Mouse (Mus musculus) cerebellum, postnatal 25 days (tissue): ENCODE results near the gene Pcbp4.
A peak's percentile ranks its signal among the peaks of the same experiment; 100 is the strongest.

Experiments
- DNase-seq, 2 experiments: peaks; one replicate each; pipeline ENCODE4 v3.0.0; 2021; ENCODE audit warnings: mixed read lengths in 2 of 2

Gene Pcbp4

GRCm38 (mm10) chr9:106465571-106466200 lies 12.6 kb downstream of the Pcbp4 start, which contains the start of gene Gpr62:
Gene Gpr62, minus strand, starts transcription at chr9:106465938.
- peak; percentile 86 to 90 for DNase-seq

GRCm38 (mm10) chr9:106466721-106467120 lies 13.6 kb downstream of the Pcbp4 start:
- DNase-seq = peak in 1 of 2 experiments; percentile 15

- DNase-seq = peak; percentile 27 to 30
These were observed 14.7 kb downstream of the Pcbp4 start for GRCm38 (mm10) chr9:106467746-106468145.

- peak in 1 of 2 experiments; percentile 29 for DNase-seq
These were observed 16.2 kb downstream of the Pcbp4 start for GRCm38 (mm10) chr9:106469317-106469716.

GRCm38 (mm10) chr9:106469776-106470175 lies 16.7 kb downstream of the Pcbp4 start:
- DNase-seq = peak in 1 of 2 experiments; percentile 14

GRCm38 (mm10) chr9:106470991-106471750 lies 18.1 kb downstream of the Pcbp4 start:
- DNase-seq = peak; percentile 9 to 14

- peak in 1 of 2 experiments; percentile 59 for DNase-seq
These were observed 18.8 kb downstream of the Pcbp4 start for GRCm38 (mm10) chr9:106471892-106472291.

- DNase-seq = peak; percentile 23 to 27
These were observed 19.2 kb downstream of the Pcbp4 start for GRCm38 (mm10) chr9:106472321-106472720.

- peak; percentile 21 to 33 for DNase-seq
These were observed 20.1 kb downstream of the Pcbp4 start for GRCm38 (mm10) chr9:106473081-106473752.

GRCm38 (mm10) chr9:106473753-106474105 lies 20.6 kb downstream of the Pcbp4 start:
- DNase-seq = peak in 1 of 2 experiments; percentile 37

- peak; percentile 80 to 89 for DNase-seq
These were observed 21.4 kb downstream of the Pcbp4 start for GRCm38 (mm10) chr9:106474456-106474855.

- DNase-seq = peak; percentile 16 to 50
These were observed 22.0 kb downstream of the Pcbp4 start for GRCm38 (mm10) chr9:106475046-106475445.

- peak in 1 of 2 experiments; percentile 35 for DNase-seq
These were observed 22.5 kb downstream of the Pcbp4 start, which contains the start of gene Rrp9 for GRCm38 (mm10) chr9:106475663-106476001. Gene Rrp9, plus strand, starts transcription at chr9:106475963.

- DNase-seq = no peak
These were observed 23.2 kb downstream of the Pcbp4 start for GRCm38 (mm10) chr9:106476002-106476923.

GRCm38 (mm10) chr9:106476924-106477484 lies 23.9 kb downstream of the Pcbp4 start, which contains the start of gene Parp3:
Gene Parp3, minus strand, starts transcription at chr9:106476949.
- peak; percentile 98 to 99 for DNase-seq

GRCm38 (mm10) chr9:106477649-106478048 lies 24.6 kb downstream of the Pcbp4 start:
- peak in 1 of 2 experiments; percentile 14 for DNase-seq

GRCm38 (mm10) chr9:106478101-106478500 lies 25.0 kb downstream of the Pcbp4 start:
- no peak for DNase-seq

GRCm38 (mm10) chr9:106480541-106480940 lies 27.4 kb downstream of the Pcbp4 start:
- DNase-seq = no peak

GRCm38 (mm10) chr9:106481075-106481474 lies 28.0 kb downstream of the Pcbp4 start:
- no peak for DNase-seq

GRCm38 (mm10) chr9:106481676-106482075 lies 28.6 kb downstream of the Pcbp4 start:
- DNase-seq = no peak

GRCm38 (mm10) chr9:106482578-106483115 lies 29.6 kb downstream of the Pcbp4 start:
- DNase-seq = no peak

GRCm38 (mm10) chr9:106483136-106483535 lies 30.0 kb downstream of the Pcbp4 start:
- DNase-seq = no peak
